Mouse (Mus musculus) c-Kit-positive CD71-negative TER-119-negative erythroid progenitor cells, embryonic 14.5 days (primary cell): ENCODE data around the gene Ushbp1.
"Not testable (repeated sequence)": the region's sequence is repeated elsewhere in the genome, so short reads cannot be mapped to it uniquely, and the experiment has no call there.

ENCODE experiments used
- DNase-seq: peaks from one replicate; pipeline ENCODE4 v3.0.0-alpha.2; 2013; ENCODE audit warnings: low read depth

Ushbp1 gene

GRCm38 (mm10) chr8:71369040-71369718 lies 26.4 kb downstream of the Ushbp1 start:
- DNase-seq, result no peak

- DNase-seq, result no peak
These were observed 27.2 kb downstream of the Ushbp1 start for GRCm38 (mm10) chr8:71368366-71368765.

- DNase-seq, result no peak
These were observed 27.9 kb downstream of the Ushbp1 start for GRCm38 (mm10) chr8:71367529-71368176.

GRCm38 (mm10) chr8:71366771-71367528 lies 28.7 kb downstream of the Ushbp1 start, which contains the start of gene Use1:
TSS of gene Use1 (plus strand) at chr8:71366848.
- DNase-seq, result peak; percentile 87

- DNase-seq, result no peak
These were observed 37.6 kb downstream of the Ushbp1 start for GRCm38 (mm10) chr8:71358026-71358425.

- no peak for DNase-seq
These were observed 44.1 kb downstream of the Ushbp1 start for GRCm38 (mm10) chr8:71351520-71351919.

GRCm38 (mm10) chr8:71351117-71351516 lies 44.5 kb downstream of the Ushbp1 start:
- no peak for DNase-seq

- DNase-seq, result no peak
These were observed 49.0 kb downstream of the Ushbp1 start for GRCm38 (mm10) chr8:71346581-71346980.

- peak; percentile 40 for DNase-seq
These were observed 55.0 kb downstream of the Ushbp1 start for GRCm38 (mm10) chr8:71340625-71341024.

GRCm38 (mm10) chr8:71337834-71338233 lies 57.8 kb downstream of the Ushbp1 start:
- not testable (repeated sequence) for DNase-seq
